Mouse (Mus musculus): ENCODE results near the gene Npas3. TPM values are rescaled to one million over a fixed set of nuclear protein-coding genes. Genes with fewer than 3 reads are reported as not detected.

Gene Npas3
- polyA plus RNA-seq, 1 experiment = not detected

DNA sequence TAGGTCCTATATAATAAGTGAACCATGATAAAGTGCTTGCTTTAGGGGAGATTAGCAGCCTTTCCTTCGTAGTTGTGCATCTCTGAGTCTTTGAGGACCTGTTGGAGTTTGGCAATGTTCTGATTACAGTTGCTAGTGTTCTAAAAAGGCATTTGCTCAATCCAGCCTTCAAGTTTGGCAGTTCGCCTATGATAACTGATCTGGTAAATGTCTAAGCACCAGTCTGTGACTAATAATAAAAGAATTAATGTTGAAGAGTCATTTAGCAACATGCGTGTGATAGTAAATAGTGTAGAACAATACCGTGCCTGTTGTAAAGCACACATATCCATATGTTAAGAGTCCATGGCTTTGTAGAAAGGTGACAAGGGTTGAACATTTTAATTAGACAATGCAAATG, 173.2 kb downstream of the Npas3 start:
- Histone ChIP-seq H3K27me3 (ENCODE audit: control insufficient read depth) (no peaks in the 10 kb centered on the region), H3K36me3 (ENCODE audit: control insufficient read depth) (no peaks in the 10 kb centered on the region), H3K4me1 (ENCODE audit: control insufficient read depth) (no peaks in the 10 kb centered on the region), H3K4me3 (replicated peaks) (no peak overlapping the region), H3K9me3 (ENCODE audit: control insufficient read depth, low read length) (no peaks in the 10 kb centered on the region)
- TF ChIP-seq TAL1 (IDR thresholded peaks at IDR 0.05; ENCODE audit: low read length) (no peak), GATA1 (IDR thresholded peaks at IDR 0.05; ENCODE audit: low read length) (no peak)

- no peaks in the 10 kb centered on the region for H3K36me3 ChIP-seq (ENCODE audit: control insufficient read depth)
- no peaks in the 10 kb centered on the region for H3K27me3 ChIP-seq (ENCODE audit: control insufficient read depth)
- no peak for TF ChIP-seq TAL1 (IDR thresholded peaks at IDR 0.05; ENCODE audit: low read length)
- H3K9me3 ChIP-seq (ENCODE audit: control insufficient read depth, low read length) = no peaks in the 10 kb centered on the region
- no peak overlapping the region for H3K4me3 ChIP-seq (replicated peaks)
- no peaks in the 10 kb centered on the region for H3K4me1 ChIP-seq (ENCODE audit: control insufficient read depth)
Measured at GRCm38 (mm10) chr12:53423631-53424030, 175.2 kb downstream of the Npas3 start.

GRCm38 (mm10) chr12:53426006-53426405, 177.5 kb downstream of the Npas3 start:
- no peaks in the 10 kb centered on the region for H3K27me3 ChIP-seq (ENCODE audit: control insufficient read depth)

DNA sequence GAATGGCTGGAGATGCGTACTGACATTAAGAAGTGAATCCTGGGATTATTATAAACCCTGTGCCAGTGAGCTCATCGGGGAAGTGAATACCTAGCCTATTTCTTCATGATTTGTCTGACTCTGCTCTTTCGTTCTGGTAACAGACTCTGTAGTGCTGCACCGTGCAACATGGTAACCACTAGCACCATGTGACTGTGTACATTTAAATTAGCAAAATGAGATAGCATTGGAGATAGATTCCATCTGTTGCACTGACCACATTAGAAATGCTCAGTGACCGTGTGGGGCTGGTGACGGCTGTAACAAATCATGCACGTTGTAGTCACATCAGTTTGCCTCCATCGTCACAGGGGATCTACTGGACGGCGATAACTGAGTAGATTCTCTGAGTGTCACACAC, 178.7 kb downstream of the Npas3 start:
- Histone ChIP-seq H3K36me3 (ENCODE audit: control insufficient read depth) (no peaks in the 10 kb centered on the region), H3K4me3 (replicated peaks) (no peak overlapping the region), H3K4me1 (ENCODE audit: control insufficient read depth) (no peaks in the 10 kb centered on the region), H3K27me3 (ENCODE audit: control insufficient read depth) (no peaks in the 10 kb centered on the region), H3K9me3 (ENCODE audit: control insufficient read depth, low read length) (no peaks in the 10 kb centered on the region)
- TF ChIP-seq GATA1 (IDR thresholded peaks at IDR 0.05; ENCODE audit: low read length) (no peak), TAL1 (IDR thresholded peaks at IDR 0.05; ENCODE audit: low read length) (no peak)

More at GRCm38 (mm10) chr12:53426006-53426405, 177.5 kb downstream of the Npas3 start:
- no peak for TF ChIP-seq TAL1 (IDR thresholded peaks at IDR 0.05; ENCODE audit: low read length)
- Histone ChIP-seq H3K9me3 (ENCODE audit: control insufficient read depth, low read length) (no peaks in the 10 kb centered on the region), H3K4me3 (replicated peaks) (no peak overlapping the region), H3K36me3 (ENCODE audit: control insufficient read depth) (no peaks in the 10 kb centered on the region), H3K4me1 (ENCODE audit: control insufficient read depth) (no peaks in the 10 kb centered on the region)

- H3K4me3 ChIP-seq (replicated peaks) = no peak overlapping the region
- no peaks in the 10 kb centered on the region for H3K27me3 ChIP-seq (ENCODE audit: control insufficient read depth)
- H3K9me3 ChIP-seq (ENCODE audit: control insufficient read depth, low read length) = no peaks in the 10 kb centered on the region
- TF ChIP-seq GATA1 (IDR thresholded peaks at IDR 0.05; ENCODE audit: low read length) (no peak), TAL1 (IDR thresholded peaks at IDR 0.05; ENCODE audit: low read length) (no peak)
- no peaks in the 10 kb centered on the region for H3K4me1 ChIP-seq (ENCODE audit: control insufficient read depth)
- no peaks in the 10 kb centered on the region for H3K36me3 ChIP-seq (ENCODE audit: control insufficient read depth)
Measured at GRCm38 (mm10) chr12:53442029-53442428, 193.6 kb downstream of the Npas3 start.

DNA sequence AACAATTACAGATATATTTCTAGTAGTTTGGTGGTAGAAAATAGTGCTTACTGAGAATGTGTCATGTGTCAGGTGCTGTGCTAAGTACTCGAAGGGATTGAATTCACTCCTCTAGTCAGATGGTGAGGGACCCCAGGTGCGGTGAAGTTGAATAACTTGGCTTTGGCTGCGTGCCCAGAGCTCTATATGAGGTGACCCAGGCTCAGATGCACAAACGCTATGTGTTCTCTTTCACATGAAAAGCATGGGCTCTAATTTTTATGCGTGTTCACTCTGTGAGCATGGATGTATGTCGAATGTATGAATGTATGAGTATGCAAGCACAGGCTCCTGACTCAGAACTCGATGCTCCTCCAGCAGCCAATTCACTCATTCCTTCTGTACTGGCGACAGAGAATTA, 199.0 kb downstream of the Npas3 start:
- TF ChIP-seq GATA1 (IDR thresholded peaks at IDR 0.05; ENCODE audit: low read length) (no peak), TAL1 (IDR thresholded peaks at IDR 0.05; ENCODE audit: low read length) (no peak)
- no peaks in the 10 kb centered on the region for H3K36me3 ChIP-seq (ENCODE audit: control insufficient read depth)
- H3K9me3 ChIP-seq (ENCODE audit: control insufficient read depth, low read length) = no peaks in the 10 kb centered on the region; the same call in 1 of the 2 replicates
- no peaks in the 10 kb centered on the region for H3K27me3 ChIP-seq (ENCODE audit: control insufficient read depth)
- no peak overlapping the region for H3K4me3 ChIP-seq (replicated peaks)
- H3K4me1 ChIP-seq (ENCODE audit: control insufficient read depth) = no peaks in the 10 kb centered on the region

DNA sequence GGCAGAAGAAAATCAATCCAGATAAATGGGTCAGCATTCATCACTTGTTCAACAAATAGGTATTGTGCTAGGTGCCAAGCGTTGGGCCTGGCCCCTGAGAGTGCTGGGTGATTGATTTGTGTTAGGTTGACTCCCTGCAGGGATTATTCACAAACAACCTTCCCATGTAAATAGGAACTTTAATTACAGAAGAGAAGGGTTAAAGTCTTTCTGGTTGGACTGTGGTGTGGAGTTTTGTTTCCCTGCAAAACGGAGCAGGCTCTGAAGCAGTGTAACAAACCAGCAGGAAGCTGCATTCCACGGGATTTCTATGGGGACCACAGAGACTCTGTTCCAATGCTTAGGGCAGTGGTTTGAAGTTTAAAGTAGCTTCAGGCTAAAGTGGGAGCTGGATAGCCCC, 199.6 kb downstream of the Npas3 start:
- no peak overlapping the region for H3K4me3 ChIP-seq (replicated peaks)
- H3K9me3 ChIP-seq (ENCODE audit: control insufficient read depth, low read length) = no peaks in the 10 kb centered on the region; the same call in 1 of the 2 replicates
- no peaks in the 10 kb centered on the region for H3K36me3 ChIP-seq (ENCODE audit: control insufficient read depth)
- TF ChIP-seq TAL1 (IDR thresholded peaks at IDR 0.05; ENCODE audit: low read length) (no peak), GATA1 (IDR thresholded peaks at IDR 0.05; ENCODE audit: low read length) (no peak)
- no peaks in the 10 kb centered on the region for H3K4me1 ChIP-seq (ENCODE audit: control insufficient read depth)
- H3K27me3 ChIP-seq (ENCODE audit: control insufficient read depth) = no peaks in the 10 kb centered on the region

GRCm38 (mm10) chr12:53467549-53467948, 219.1 kb downstream of the Npas3 start:
- H3K4me3 ChIP-seq (replicated peaks) = no peak overlapping the region
- TF ChIP-seq TAL1 (IDR thresholded peaks at IDR 0.05; ENCODE audit: low read length) (no peak), GATA1 (IDR thresholded peaks at IDR 0.05; ENCODE audit: low read length) (no peak)
- no peaks in the 10 kb centered on the region for H3K9me3 ChIP-seq (ENCODE audit: control insufficient read depth, low read length)
- no peaks in the 10 kb centered on the region for H3K36me3 ChIP-seq (ENCODE audit: control insufficient read depth)
- no peaks in the 10 kb centered on the region for H3K4me1 ChIP-seq (ENCODE audit: control insufficient read depth)
- H3K27me3 ChIP-seq (ENCODE audit: control insufficient read depth) = no peaks in the 10 kb centered on the region

GRCm38 (mm10) chr12:53474486-53474885, 226.0 kb downstream of the Npas3 start:
- no peaks in the 10 kb centered on the region for H3K27me3 ChIP-seq (ENCODE audit: control insufficient read depth)
- TF ChIP-seq TAL1 (IDR thresholded peaks at IDR 0.05; ENCODE audit: low read length) (no peak), GATA1 (IDR thresholded peaks at IDR 0.05; ENCODE audit: low read length) (no peak)
- no peak overlapping the region for H3K4me3 ChIP-seq (replicated peaks)
- no peaks in the 10 kb centered on the region for H3K4me1 ChIP-seq (ENCODE audit: control insufficient read depth)
- no peaks in the 10 kb centered on the region for H3K9me3 ChIP-seq (ENCODE audit: control insufficient read depth, low read length)
- H3K36me3 ChIP-seq (ENCODE audit: control insufficient read depth) = no peaks in the 10 kb centered on the region

DNA sequence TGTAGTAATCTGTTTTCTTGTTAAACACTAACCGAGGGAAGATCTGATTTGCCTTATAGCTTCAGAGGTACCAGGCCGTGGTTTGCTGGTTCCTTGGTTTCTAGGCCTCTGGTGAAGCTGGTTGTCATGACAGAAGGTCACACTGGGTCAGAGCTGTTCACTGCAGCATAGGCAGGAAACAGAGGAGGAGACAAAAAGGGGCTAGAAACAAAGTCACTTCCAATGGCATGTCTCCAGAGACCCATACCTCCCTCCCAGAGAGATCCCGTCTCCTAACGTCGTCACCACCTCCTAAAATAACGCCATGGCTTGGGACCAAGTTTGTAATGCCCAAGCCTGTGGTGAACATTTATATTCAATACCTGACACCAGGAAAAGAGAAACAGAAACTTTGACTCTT, 236.4 kb downstream of the Npas3 start:
- Histone ChIP-seq H3K27me3 (ENCODE audit: control insufficient read depth) (no peaks in the 10 kb centered on the region), H3K36me3 (ENCODE audit: control insufficient read depth) (no peaks in the 10 kb centered on the region), H3K4me3 (replicated peaks) (no peak overlapping the region), H3K9me3 (ENCODE audit: control insufficient read depth, low read length) (no peaks in the 10 kb centered on the region), H3K4me1 (ENCODE audit: control insufficient read depth) (no peaks in the 10 kb centered on the region)
- TF ChIP-seq TAL1 (IDR thresholded peaks at IDR 0.05; ENCODE audit: low read length) = no peak
- TF ChIP-seq GATA1 (IDR thresholded peaks at IDR 0.05; ENCODE audit: low read length) = no peak
